25 mouse cellular contexts compared by ENCODE assay signal in the genomic region with DNA sequence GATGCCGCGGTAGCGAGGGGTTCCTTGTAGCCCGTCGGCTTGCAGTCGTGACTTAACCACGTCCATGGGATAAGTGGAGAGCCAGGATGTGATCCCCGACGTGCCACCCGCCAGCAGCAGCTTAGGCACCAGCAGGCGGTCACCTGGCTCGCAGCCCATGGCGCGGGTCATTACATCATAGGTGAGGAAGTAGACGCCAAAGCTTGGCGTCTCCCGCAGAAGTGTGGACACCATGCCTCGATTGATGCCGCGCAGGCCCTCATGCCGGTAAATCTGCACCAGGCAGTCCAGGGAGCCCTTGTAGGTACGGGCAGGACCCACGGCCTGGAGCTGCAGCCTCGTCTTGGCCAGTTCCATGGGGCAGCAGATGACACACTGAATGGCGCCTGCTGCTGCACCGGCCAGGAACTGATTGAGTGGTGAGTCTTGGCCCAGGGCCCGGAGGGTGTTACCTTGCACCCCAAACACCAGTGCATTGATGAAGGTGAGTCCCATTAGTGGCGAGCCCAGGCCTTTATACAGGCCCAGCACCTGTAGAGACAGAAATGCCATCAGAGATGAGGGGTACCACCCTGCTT. TPM values are rescaled to one million over a fixed set of nuclear protein-coding genes. Genes with fewer than 3 reads are reported as not detected.
A peak's percentile ranks its signal among the peaks of the same experiment; 100 is the strongest.
DNase-seq lines count a peak whose midpoint lies in the region; ATAC-seq and TF ChIP-seq lines count a peak whose summit lies in the region.
"Had no signal": no experiment of that assay in that cellular context is flagged by ENCODE, and none has a peak within 500 bp of the region (broad histone marks: within the 10 kb centered on the region; RNA-seq: fewer than 3 reads in every experiment).

No protein-coding gene starts in this region.

- 96% methylated on average over 28 of the region's 28 CpGs for WGBS in kidney, adult 2 months

- H3K9me3 ChIP-seq in E14TG2a.4 (ENCODE audit: low read length) = no peaks in the 10 kb centered on the region
- H3K9me3 ChIP-seq: embryonic facial prominence, embryonic 13.5 days; forebrain, embryonic 13.5 days; heart, embryonic 12.5 days; midbrain, embryonic 10.5 days; neural tube, embryonic 15.5 days had no signal

- TF ChIP-seq CTCF in E14TG2a.4 (conservative IDR thresholded peaks at IDR 0.05; ENCODE audit: low read length) = no peak
- no peak for TF ChIP-seq CTCF in kidney, adult 2 months (conservative IDR thresholded peaks at IDR 0.05; ENCODE audit: insufficient read depth, insufficient read length, low read depth, low read length)

- TF ChIP-seq POLR2A in kidney, adult 2 months (IDR thresholded peaks at IDR 0.05; ENCODE audit: low read depth, low read length) = no peak

- no peaks in the 10 kb centered on the region; the same call in 1 of the 2 replicates for H3K27me3 ChIP-seq in E14TG2a.4 (ENCODE audit: insufficient read depth, low read length)
- no peaks in the 10 kb centered on the region for H3K27me3 ChIP-seq in kidney, adult 2 months (replicated peaks; ENCODE audit: control insufficient read depth, insufficient read depth, low read length)
- H3K27me3 ChIP-seq: embryonic facial prominence, embryonic 13.5 days; forebrain, embryonic 13.5 days; heart, embryonic 12.5 days; neural tube, embryonic 15.5 days had no signal

- ATAC-seq in cerebellum, adult (ENCODE audit: insufficient number of reproducible peaks, low FRiP score, low TSS enrichment) = peak; percentile 43; the same call in 1 of the 2 replicates
- ATAC-seq: forebrain, embryonic 13.5 days; hindbrain, postnatal 0 days; intestine, embryonic 16.5 days had no signal

- DNase-seq in cerebellum, postnatal 4 days (ENCODE audit: low spot score in 2 of 2) = no peak
- peak; percentile 86 for DNase-seq in cerebellum, adult 11-12 months
- DNase-seq in cerebellum, postnatal 10 days = peak; percentile 73 to 76
- no peak for DNase-seq in right cerebral cortex, postnatal 4 days
- DNase-seq in layer of hippocampus, postnatal 10 days (ENCODE audit: low spot score in 2 of 2) = no peak
- no peak for DNase-seq in kidney, adult 2 months
- DNase-seq: heart, adult 18-20 months; heart, postnatal 10 days; kidney, postnatal 25 days; lung, embryonic 14.5 days; lung, postnatal 36 days; thymus, adult 2 months had no signal

- peaks cover 26% of the 10 kb centered on the region for H3K4me1 ChIP-seq in E14TG2a.4 (replicated peaks; ENCODE audit: low read depth, low read length)
- no peaks in the 10 kb centered on the region for H3K4me1 ChIP-seq in kidney, adult 2 months (ENCODE audit: control insufficient read depth, insufficient read depth, low read length)
- H3K4me1 ChIP-seq: heart, embryonic 12.5 days; midbrain, embryonic 10.5 days had no signal

- H3K27ac ChIP-seq in kidney, adult 2 months (ENCODE audit: insufficient read depth, low read depth, low read length) = no peak overlapping the region
- H3K27ac ChIP-seq: embryonic facial prominence, embryonic 13.5 days; forebrain, embryonic 13.5 days; hindbrain, postnatal 0 days; liver, embryonic 14.5 days; midbrain, embryonic 10.5 days; neural tube, embryonic 15.5 days; stomach, postnatal 0 days had no signal

- H3K4me3 ChIP-seq in E14TG2a.4 (replicated peaks; ENCODE audit: low read length) = peak overlapping the region; percentile 67
- H3K4me3 ChIP-seq in kidney, adult 2 months (ENCODE audit: insufficient read depth, low read depth, low read length) = no peak overlapping the region
- H3K4me3 ChIP-seq: embryonic facial prominence, embryonic 13.5 days; erythroblast, embryonic 14.5 days; forebrain, embryonic 13.5 days; gastrocnemius, adult 2 months; heart, embryonic 12.5 days; midbrain, embryonic 10.5 days; neural tube, embryonic 15.5 days had no signal

- peaks cover 25% of the 10 kb centered on the region for H3K36me3 ChIP-seq in E14TG2a.4 (ENCODE audit: insufficient read depth, low read length)
- no peaks in the 10 kb centered on the region for H3K36me3 ChIP-seq in kidney, adult 2 months (ENCODE audit: control insufficient read depth, insufficient read depth, low read length)

RNA-seq across cellular contexts. Expression of gene Slc25a29, which starts 8.6 kb away (rescaled TPM):
- 10 to 100 TPM; 15.3 to 16.4 TPM for total RNA-seq in layer of hippocampus, postnatal 10 days (2021)
- 12.7 and 14.3 TPM in 2 replicates for polyA plus RNA-seq in kidney, adult 2 months (2012; rRNA removed)

RNA-seq across cellular contexts. Expression of gene Slc25a47, which starts 8.8 kb away (rescaled TPM):
- total RNA-seq in layer of hippocampus, postnatal 10 days (2021) = 1 to 10 TPM; 8.7 to 8.8 TPM
- 7.0 and 9.2 TPM in 2 replicates for polyA plus RNA-seq in kidney, adult 2 months (2012; rRNA removed)

RNA-seq across cellular contexts. Expression of gene Yy1, which starts 34.3 kb away (rescaled TPM):
- total RNA-seq in layer of hippocampus, postnatal 10 days (2021) = 10 to 100 TPM; 53.5 to 54.5 TPM
- 13.5 and 14.1 TPM in 2 replicates for polyA plus RNA-seq in kidney, adult 2 months (2012; rRNA removed)

Comparison
In these comparisons a context has a peak if more than half of its experiments do, and no peak if none do; other contexts are left out.
1. DNase-seq: peak in cerebellum, adult 11-12 months (single experiment) and cerebellum, postnatal 10 days (2 of 2); none in cerebellum, postnatal 4 days (0 of 2), right cerebral cortex, postnatal 4 days (single experiment), layer of hippocampus, postnatal 10 days (0 of 2) and kidney, adult 2 months (single experiment).